Mouse (Mus musculus): ENCODE measurements around the gene Tbcd.
"Not testable (repeated sequence)": the region's sequence is repeated elsewhere in the genome, so short reads cannot be mapped to it uniquely, and the experiment has no call there.

The Tbcd gene

GRCm38 (mm10) chr11:121655807-121656511, 204.2 kb downstream of the Tbcd start:
- no peak for DNase-seq

- DNase-seq, result no peak
These were observed 206.4 kb downstream of the Tbcd start for GRCm38 (mm10) chr11:121658151-121658550.

- not testable (repeated sequence) for DNase-seq
These were observed 208.9 kb downstream of the Tbcd start for GRCm38 (mm10) chr11:121660604-121661003.

GRCm38 (mm10) chr11:121661116-121661515, 209.4 kb downstream of the Tbcd start:
- DNase-seq, result no peak

All from liver (tissue).